Mouse (Mus musculus) stomach, postnatal 0 days (tissue): ENCODE measurements at regions not wholly inside any gene's neighbourhood (a gene's known extent, or its start where the extent isn't known, plus 50 kb on each side); places are given as distances from the start of the nearest gene placed in this dataset.

Source experiments
- CTCF ChIP-seq: IDR thresholded peaks from 2 replicates; pipeline ENCODE4 v1.5.1; 2016; ENCODE audit warnings: antibody characterized with exemption, low read depth, mild to moderate bottlenecking, moderate library complexity
- EP300 ChIP-seq: optimal IDR thresholded peaks from 2 replicates; pipeline ENCODE3; 2016; ENCODE audit warnings: antibody characterized with exemption

- TF ChIP-seq EP300: no peak
- TF ChIP-seq CTCF: no peak
Observed at GRCm38 (mm10) chr10:45883745-45884144, 306.1 kb downstream of the Hace1 start.
